Mouse (Mus musculus) spleen, adult 2 months (tissue): ENCODE data around the gene Sgpl1.

Experiments
- CTCF ChIP-seq: fragments of 200-500 bp; IDR thresholded peaks from 2 replicates; pipeline ENCODE4 v1.5.1; 2011; ENCODE audit warnings: mild to moderate bottlenecking, inconsistent platforms; ENCODE audit not compliant: insufficient read depth, insufficient read length, insufficient replicate concordance; ENCODE audit errors: extremely low read depth
- POLR2A ChIP-seq: fragments of 200-500 bp; IDR thresholded peaks from 2 replicates; pipeline ENCODE4 v1.6.1; 2011; ENCODE audit warnings: low read depth, low read length, inconsistent platforms

- TF ChIP-seq CTCF (no peak), POLR2A (no peak)
Measured at GRCm38 (mm10) chr10:61155611-61156010, 8.1 kb upstream of the Sgpl1 start.
